Mouse (Mus musculus) olfactory bulb, adult 2 months (tissue): ENCODE results near the gene Plekho2. TPM values are rescaled to one million over a fixed set of nuclear protein-coding genes. Genes with fewer than 3 reads are reported as not detected.

Source experiments
- H3K27ac ChIP-seq: fragments of 200-500 bp; 2 replicates; pipeline ENCODE4 v1.5.1; 2012; ENCODE audit warnings: low read depth, low read length; ENCODE audit not compliant: insufficient read depth
- H3K4me1 ChIP-seq: fragments of 200-500 bp; 2 replicates; pipeline ENCODE4 v1.6.1; 2012; ENCODE audit warnings: low read length; ENCODE audit not compliant: control insufficient read depth, insufficient read depth
- H3K4me3 ChIP-seq: fragments of 200-500 bp; 2 replicates; pipeline ENCODE4 v1.5.1; 2012; ENCODE audit warnings: mild to moderate bottlenecking, low read depth, low read length, moderate library complexity; ENCODE audit not compliant: insufficient read depth
- CTCF ChIP-seq: fragments of 200-500 bp; IDR thresholded peaks from 2 replicates; pipeline ENCODE4 v1.5.1; 2012; ENCODE audit warnings: low read depth, mild to moderate bottlenecking, low read length, moderate library complexity; ENCODE audit not compliant: insufficient read depth
- POLR2A ChIP-seq: fragments of 200-500 bp; IDR thresholded peaks from 2 replicates; pipeline ENCODE4 v1.6.1; 2012; ENCODE audit warnings: mild to moderate bottlenecking, low read depth, low read length, moderate library complexity; ENCODE audit not compliant: insufficient read depth
- WGBS: fragments of 180-500 bp; shearing (Covaris S2); methylation state at CpG from one replicate; pipeline ENCODE4 v1.1.7; 2018; 5-methylcytosine and 5-hydroxymethylcytosine counted together
- polyA plus RNA-seq: library from polyadenylated mRNA; stranded (reverse); fragments of >200 nt; gene quantifications from 2 replicates; pipeline ENCODE4 v1.2.4, GENCODE M21; 2012; ENCODE audit warnings: low replicate concordance; ENCODE audit not compliant: missing spikeins, insufficient read depth, insufficient read length

Gene Plekho2
- polyA plus RNA-seq, 1 experiment, result not detected

DNA sequence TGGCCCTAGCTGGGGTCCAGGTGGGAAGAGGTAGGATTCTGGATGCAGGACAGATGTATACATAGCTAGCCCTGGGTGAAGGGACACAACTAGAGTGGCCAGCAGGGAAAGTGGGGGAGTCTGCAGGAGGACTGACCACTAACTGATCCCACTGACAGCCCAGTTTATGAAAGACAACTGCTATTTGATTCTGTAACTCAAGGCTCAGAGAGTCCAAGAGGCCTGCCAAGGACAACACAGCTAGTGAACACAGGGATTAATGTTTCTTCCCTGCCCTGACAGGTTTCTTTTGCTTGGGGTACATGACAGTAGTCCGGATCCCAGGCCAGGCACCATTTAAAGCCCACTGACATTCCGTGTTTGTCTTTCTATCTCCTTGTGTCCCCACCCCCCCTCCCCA lies 27.3 kb upstream of the Plekho2 start:
- TF ChIP-seq CTCF (no peak), POLR2A (no peak)
- Histone ChIP-seq H3K27ac (no peak overlapping the region), H3K4me3 (no peak overlapping the region), H3K4me1 (peaks cover 2% of the 10 kb centered on the region; the same call in 1 of the 2 replicates)
- WGBS, result 83% methylated on average over 2 of the region's 2 CpGs

- Histone ChIP-seq H3K4me1 (peaks cover 2% of the 10 kb centered on the region; the same call in 1 of the 2 replicates), H3K4me3 (no peak overlapping the region), H3K27ac (no peak overlapping the region)
- TF ChIP-seq CTCF (no peak), POLR2A (no peak)
- 61% methylated on average over 9 of the region's 9 CpGs for WGBS
Observed at GRCm38 (mm10) chr9:65606321-65607109, 26.7 kb upstream of the Plekho2 start.

GRCm38 (mm10) chr9:65605471-65606136 lies 25.8 kb upstream of the Plekho2 start:
- H3K4me3 ChIP-seq, result no peak overlapping the region
- WGBS, result 6% methylated on average over 9 of the region's 9 CpGs
- TF ChIP-seq POLR2A, result no peak

GRCm38 (mm10) chr9:65603401-65604102 lies 23.7 kb upstream of the Plekho2 start:
- Histone ChIP-seq H3K27ac (no peak overlapping the region), H3K4me1 (peaks cover 2% of the 10 kb centered on the region; the same call in 1 of the 2 replicates), H3K4me3 (no peak overlapping the region)
- 56% methylated on average over 8 of the region's 8 CpGs for WGBS
- TF ChIP-seq CTCF (no peak), POLR2A (no peak)

More at GRCm38 (mm10) chr9:65605471-65606136, 25.8 kb upstream of the Plekho2 start:
- no peak overlapping the region for H3K27ac ChIP-seq
- peaks cover 2% of the 10 kb centered on the region; the same call in 1 of the 2 replicates for H3K4me1 ChIP-seq

GRCm38 (mm10) chr9:65600951-65601350 lies 21.1 kb upstream of the Plekho2 start:
- no peak overlapping the region for H3K4me3 ChIP-seq
- H3K4me1 ChIP-seq, result peaks cover 2% of the 10 kb centered on the region; the same call in 1 of the 2 replicates
- H3K27ac ChIP-seq, result no peak overlapping the region
- 79% methylated on average over 2 of the region's 2 CpGs for WGBS
- TF ChIP-seq POLR2A, result no peak
- TF ChIP-seq CTCF, result no peak

- TF ChIP-seq POLR2A (no peak), CTCF (no peak)
- Histone ChIP-seq H3K27ac (no peak overlapping the region), H3K4me3 (no peak overlapping the region), H3K4me1 (no peaks in the 10 kb centered on the region)
- 41% methylated on average over 9 of the region's 11 CpGs for WGBS
Observed at GRCm38 (mm10) chr9:65598765-65599249, 19.0 kb upstream of the Plekho2 start.

DNA sequence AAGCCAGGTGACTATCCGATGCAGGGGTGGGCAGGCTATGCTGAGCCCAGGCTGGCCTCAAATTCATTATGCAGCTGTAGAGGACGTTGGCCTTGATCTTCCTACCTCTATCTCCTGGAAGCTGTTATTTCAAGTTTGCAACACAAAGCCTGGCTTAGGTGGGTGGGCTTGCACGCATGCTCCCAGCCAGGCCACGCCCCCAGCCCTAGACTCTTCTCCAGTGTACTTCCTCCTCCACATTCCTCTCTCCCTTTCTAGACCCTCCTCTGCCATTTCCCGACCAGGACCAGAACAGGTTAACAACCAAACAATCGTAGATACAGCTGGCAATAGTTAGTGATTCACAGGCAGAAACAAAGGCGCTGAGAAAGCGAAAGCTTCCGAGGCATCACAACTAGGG lies 13.8 kb upstream of the Plekho2 start:
- H3K27ac ChIP-seq, result no peak overlapping the region
- 82% methylated on average over 9 of the region's 9 CpGs for WGBS
- no peaks in the 10 kb centered on the region for H3K4me1 ChIP-seq
- H3K4me3 ChIP-seq, result no peak overlapping the region
- TF ChIP-seq CTCF, result no peak
- no peak for TF ChIP-seq POLR2A

GRCm38 (mm10) chr9:65592721-65593120 lies 12.9 kb upstream of the Plekho2 start:
- 96% methylated on average over 3 of the region's 3 CpGs for WGBS
- Histone ChIP-seq H3K4me1 (peaks cover 5% of the 10 kb centered on the region), H3K4me3 (no peak overlapping the region), H3K27ac (no peak overlapping the region)
- TF ChIP-seq POLR2A (no peak), CTCF (no peak)
